27 mouse cellular contexts compared by ENCODE assay signal in the genomic region with DNA sequence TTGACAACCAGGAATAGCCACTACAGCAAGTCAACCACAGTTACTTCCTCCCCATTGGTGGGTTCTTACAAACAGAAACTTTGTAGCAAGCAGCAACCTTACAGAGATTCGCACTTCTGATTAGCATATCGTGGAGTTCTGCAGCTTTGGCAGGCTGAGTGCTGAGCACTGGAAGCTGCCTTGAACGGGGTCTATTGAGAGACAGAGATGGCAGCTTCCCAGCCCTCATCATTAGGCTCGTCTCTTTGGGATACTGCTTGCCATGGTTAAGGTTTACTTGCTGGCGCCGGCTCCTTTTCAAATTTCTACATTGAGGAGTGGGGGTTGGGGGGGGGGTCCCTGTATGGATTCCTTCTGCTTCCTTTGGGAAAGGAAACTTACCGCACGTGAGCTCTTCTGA.
DNase-seq lines count a peak whose midpoint lies in the region; ATAC-seq and TF ChIP-seq lines count a peak whose summit lies in the region.
"Had no signal": no experiment of that assay in that cellular context is flagged by ENCODE, and none has a peak within 500 bp of the region (broad histone marks: within the 10 kb centered on the region; RNA-seq: fewer than 3 reads in every experiment).

No protein-coding gene starts in this region.

- H3K27me3 ChIP-seq in forebrain, embryonic 15.5 days, result no peaks in the 10 kb centered on the region
- H3K27me3 ChIP-seq in forebrain, embryonic 12.5 days, result no peaks in the 10 kb centered on the region
- no peaks in the 10 kb centered on the region for H3K27me3 ChIP-seq in hindbrain, postnatal 0 days (ENCODE audit: insufficient read depth, low read length)
- no peaks in the 10 kb centered on the region for H3K27me3 ChIP-seq in hindbrain, embryonic 12.5 days
- H3K27me3 ChIP-seq: embryonic facial prominence, embryonic 12.5 days; hindbrain, embryonic 13.5 days; limb, embryonic 13.5 days; midbrain, embryonic 12.5 days; neural tube, embryonic 15.5 days had no signal

- no peak overlapping the region for H3K4me2 ChIP-seq in forebrain, embryonic 15.5 days (replicated peaks)
- no peak overlapping the region for H3K4me2 ChIP-seq in forebrain, embryonic 12.5 days
- H3K4me2 ChIP-seq in hindbrain, postnatal 0 days (ENCODE audit: low read depth, low read length), result no peak overlapping the region
- no peak overlapping the region for H3K4me2 ChIP-seq in hindbrain, embryonic 12.5 days (replicated peaks)
- H3K4me2 ChIP-seq: embryonic facial prominence, embryonic 12.5 days; hindbrain, embryonic 13.5 days; limb, embryonic 13.5 days; liver, embryonic 11.5 days; midbrain, embryonic 12.5 days; neural tube, embryonic 15.5 days had no signal

- peak; percentile 70 for ATAC-seq in forebrain, embryonic 15.5 days (replicated peaks)
- no peak for ATAC-seq in forebrain, embryonic 12.5 days (ENCODE audit: low FRiP score)
- peak; percentile 61; the same call in 1 of the 2 replicates for ATAC-seq in hindbrain, postnatal 0 days
- ATAC-seq in hindbrain, embryonic 12.5 days (ENCODE audit: low FRiP score), result no peak
- ATAC-seq: CD4-positive, CD25-positive, alpha-beta regulatory T cell, adult 4 months; inflammation-experienced regulatory T-cells, adult 6 months had no signal

- TF ChIP-seq CTCF in hindbrain, postnatal 0 days (IDR thresholded peaks at IDR 0.05; ENCODE audit: low read depth), result no peak

- no peaks in the 10 kb centered on the region for H3K36me3 ChIP-seq in forebrain, embryonic 15.5 days
- no peaks in the 10 kb centered on the region for H3K36me3 ChIP-seq in forebrain, embryonic 12.5 days (replicated peaks)
- no peaks in the 10 kb centered on the region for H3K36me3 ChIP-seq in hindbrain, postnatal 0 days (ENCODE audit: insufficient read depth, low read length)
- no peaks in the 10 kb centered on the region for H3K36me3 ChIP-seq in hindbrain, embryonic 12.5 days
- H3K36me3 ChIP-seq: embryonic facial prominence, embryonic 12.5 days; hindbrain, embryonic 13.5 days; limb, embryonic 13.5 days; midbrain, embryonic 12.5 days; neural tube, embryonic 15.5 days had no signal

- WGBS in forebrain, embryonic 15.5 days, result 38% methylated on average over 8 of the region's 8 CpGs
- 75% methylated on average over 8 of the region's 8 CpGs for WGBS in forebrain, embryonic 12.5 days
- WGBS in hindbrain, postnatal 0 days, result 46% methylated on average over 8 of the region's 8 CpGs
- 80% methylated on average over 8 of the region's 8 CpGs for WGBS in hindbrain, embryonic 12.5 days

- DNase-seq in hindbrain, postnatal 0 days (ENCODE audit: low spot score), result peak; percentile 52
- DNase-seq in right cerebral cortex, postnatal 4 days, result peak; percentile 22
- no peak for DNase-seq in right cerebral cortex, adult 2 months (ENCODE audit: low spot score in 2 of 2)
- DNase-seq in lung, adult 18-20 months, result no peak
- DNase-seq: adrenal gland, postnatal 14 days; cerebellum, adult 2 months; cerebellum, postnatal 25 days; gastrocnemius, postnatal 14 days; heart, postnatal 14 days; kidney, adult 11 months; kidney, postnatal 14 days; lung, postnatal 36 days; retina, postnatal 1 day; thymus, adult 2 months; thymus, postnatal 36 days had no signal

- no peaks in the 10 kb centered on the region for H3K9me3 ChIP-seq in forebrain, embryonic 15.5 days
- H3K9me3 ChIP-seq in forebrain, embryonic 12.5 days, result no peaks in the 10 kb centered on the region
- H3K9me3 ChIP-seq in hindbrain, postnatal 0 days (ENCODE audit: low read length), result no peaks in the 10 kb centered on the region
- no peaks in the 10 kb centered on the region for H3K9me3 ChIP-seq in hindbrain, embryonic 12.5 days (replicated peaks)
- H3K9me3 ChIP-seq: embryonic facial prominence, embryonic 12.5 days; hindbrain, embryonic 13.5 days; limb, embryonic 13.5 days; midbrain, embryonic 12.5 days; neural tube, embryonic 15.5 days had no signal

- H3K27ac ChIP-seq in forebrain, embryonic 15.5 days (replicated peaks), result peak overlapping the region; percentile 33; the same call in 1 of the 2 replicates
- H3K27ac ChIP-seq in forebrain, embryonic 12.5 days, result no peak overlapping the region
- H3K27ac ChIP-seq in hindbrain, postnatal 0 days, result no peak overlapping the region
- no peak overlapping the region for H3K27ac ChIP-seq in hindbrain, embryonic 12.5 days
- H3K27ac ChIP-seq: embryonic facial prominence, embryonic 12.5 days; hindbrain, embryonic 13.5 days; left cerebral cortex, adult 2 months; limb, embryonic 13.5 days; midbrain, embryonic 12.5 days; neural tube, embryonic 15.5 days had no signal

- no peak overlapping the region for H3K4me3 ChIP-seq in forebrain, embryonic 15.5 days
- no peak overlapping the region for H3K4me3 ChIP-seq in forebrain, embryonic 12.5 days (replicated peaks)
- no peak overlapping the region for H3K4me3 ChIP-seq in hindbrain, postnatal 0 days (ENCODE audit: low read length)
- H3K4me3 ChIP-seq in hindbrain, embryonic 12.5 days, result no peak overlapping the region
- H3K4me3 ChIP-seq: embryonic facial prominence, embryonic 12.5 days; hindbrain, embryonic 13.5 days; left cerebral cortex, adult 2 months; limb, embryonic 13.5 days; midbrain, embryonic 12.5 days; neural tube, embryonic 15.5 days had no signal

- peaks cover 28% of the 10 kb centered on the region for H3K4me1 ChIP-seq in forebrain, embryonic 15.5 days
- H3K4me1 ChIP-seq in forebrain, embryonic 12.5 days, result 0 out of 2 replicates have a peak, but pooled peaks cover 6% of the 10 kb centered on the region
- H3K4me1 ChIP-seq in hindbrain, postnatal 0 days (ENCODE audit: insufficient read depth, low read length), result 0 out of 2 replicates have a peak, but pooled peaks cover 7% of the 10 kb centered on the region
- H3K4me1 ChIP-seq in hindbrain, embryonic 12.5 days, result peaks cover 3% of the 10 kb centered on the region; the same call in 1 of the 2 replicates
- H3K4me1 ChIP-seq: limb, embryonic 13.5 days had no signal

- H3K9ac ChIP-seq in forebrain, embryonic 15.5 days (replicated peaks), result no peak overlapping the region
- H3K9ac ChIP-seq in forebrain, embryonic 12.5 days, result no peak overlapping the region
- H3K9ac ChIP-seq in hindbrain, postnatal 0 days (replicated peaks; ENCODE audit: low read length), result no peak overlapping the region
- H3K9ac ChIP-seq in hindbrain, embryonic 12.5 days, result no peak overlapping the region
- H3K9ac ChIP-seq: embryonic facial prominence, embryonic 12.5 days; hindbrain, embryonic 13.5 days; limb, embryonic 13.5 days; midbrain, embryonic 12.5 days; neural tube, embryonic 15.5 days had no signal

Comparison
In these comparisons a context has a peak if more than half of its experiments do, and no peak if none do; other contexts are left out.
1. ATAC-seq: peak in forebrain, embryonic 15.5 days (single experiment) and hindbrain, postnatal 0 days (single experiment); none in forebrain, embryonic 12.5 days (single experiment) and hindbrain, embryonic 12.5 days (single experiment).
2. DNase-seq: peak in hindbrain, postnatal 0 days (single experiment) and right cerebral cortex, postnatal 4 days (single experiment); none in right cerebral cortex, adult 2 months (0 of 2) and lung, adult 18-20 months (0 of 2).